Mouse (Mus musculus): ENCODE measurements around the gene Cdh13.

Gene Cdh13

GRCm38 (mm10) chr8:118938025-118938424 lies 654.5 kb downstream of the Cdh13 start:
- DNase-seq (ENCODE audit: low spot score), result no peak

GRCm38 (mm10) chr8:118951766-118952741 lies 668.5 kb downstream of the Cdh13 start:
- DNase-seq (ENCODE audit: low spot score), result no peak

- DNase-seq (ENCODE audit: low spot score), result no peak
Observed at GRCm38 (mm10) chr8:118956109-118956508, 672.6 kb downstream of the Cdh13 start.

- no peak for DNase-seq (ENCODE audit: low spot score)
Observed at GRCm38 (mm10) chr8:118961877-118962545, 678.5 kb downstream of the Cdh13 start.

GRCm38 (mm10) chr8:118965101-118965840 lies 681.7 kb downstream of the Cdh13 start:
- DNase-seq (ENCODE audit: low spot score), result no peak

- DNase-seq (ENCODE audit: low spot score), result no peak
Observed at GRCm38 (mm10) chr8:118968896-118969295, 685.4 kb downstream of the Cdh13 start.

GRCm38 (mm10) chr8:118979800-118980199 lies 696.3 kb downstream of the Cdh13 start:
- DNase-seq (ENCODE audit: low spot score), result peak; percentile 7

GRCm38 (mm10) chr8:118983724-118984123 lies 700.2 kb downstream of the Cdh13 start:
- DNase-seq (ENCODE audit: low spot score), result no peak

- DNase-seq (ENCODE audit: low spot score), result no peak
Observed at GRCm38 (mm10) chr8:118986796-118987195, 703.3 kb downstream of the Cdh13 start.

GRCm38 (mm10) chr8:118995641-118996188 lies 712.2 kb downstream of the Cdh13 start:
- DNase-seq (ENCODE audit: low spot score), result no peak

- DNase-seq (ENCODE audit: low spot score), result no peak
Observed at GRCm38 (mm10) chr8:119000595-119000994, 717.1 kb downstream of the Cdh13 start.

- no peak for DNase-seq (ENCODE audit: low spot score)
Observed at GRCm38 (mm10) chr8:119004821-119005220, 721.3 kb downstream of the Cdh13 start.

GRCm38 (mm10) chr8:119018675-119019074 lies 735.1 kb downstream of the Cdh13 start:
- no peak for DNase-seq (ENCODE audit: low spot score)

- DNase-seq (ENCODE audit: low spot score), result no peak
Observed at GRCm38 (mm10) chr8:119020781-119021180, 737.2 kb downstream of the Cdh13 start.

GRCm38 (mm10) chr8:119021478-119021877 lies 737.9 kb downstream of the Cdh13 start:
- no peak for DNase-seq (ENCODE audit: low spot score)

GRCm38 (mm10) chr8:119022301-119022870 lies 738.9 kb downstream of the Cdh13 start:
- DNase-seq (ENCODE audit: low spot score), result no peak

GRCm38 (mm10) chr8:119033398-119033797 lies 749.9 kb downstream of the Cdh13 start:
- no peak for DNase-seq (ENCODE audit: low spot score)

- DNase-seq (ENCODE audit: low spot score), result no peak
Observed at GRCm38 (mm10) chr8:119034037-119034436, 750.5 kb downstream of the Cdh13 start.

GRCm38 (mm10) chr8:119035126-119035525 lies 751.6 kb downstream of the Cdh13 start:
- peak; percentile 2 for DNase-seq (ENCODE audit: low spot score)

GRCm38 (mm10) chr8:119037571-119037970 lies 754.0 kb downstream of the Cdh13 start:
- no peak for DNase-seq (ENCODE audit: low spot score)

GRCm38 (mm10) chr8:119039358-119039757 lies 755.8 kb downstream of the Cdh13 start:
- no peak for DNase-seq (ENCODE audit: low spot score)

GRCm38 (mm10) chr8:119057876-119058275 lies 774.3 kb downstream of the Cdh13 start:
- DNase-seq (ENCODE audit: low spot score), result no peak
